In the genomic region with DNA sequence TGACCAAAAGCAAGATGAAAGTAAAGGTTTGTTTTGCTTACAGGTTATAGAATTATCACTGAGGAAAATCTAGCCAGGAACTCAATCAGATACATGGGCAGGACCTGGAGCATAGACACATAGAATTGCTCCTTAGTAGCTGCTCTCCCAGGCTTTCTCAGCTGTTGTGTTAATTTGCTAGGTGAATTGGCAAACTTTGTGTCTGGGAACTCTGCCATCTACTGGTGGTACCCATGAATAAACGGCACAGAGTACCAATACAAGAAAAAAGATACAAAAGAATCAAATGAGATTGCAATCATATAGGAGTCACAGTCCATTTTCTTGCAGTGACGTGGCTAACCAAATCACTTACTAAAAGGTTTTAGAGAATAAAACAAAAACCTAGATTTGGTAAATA, we compare ENCODE assay signal across 11 mouse cellular contexts.
DNase-seq lines count a peak whose midpoint lies in the region; ATAC-seq lines count a peak whose summit lies in the region.
"Had no signal": no experiment of that assay in that cellular context is flagged by ENCODE, and none has a peak within 500 bp of the region (broad histone marks: within the 10 kb centered on the region; RNA-seq: fewer than 3 reads in every experiment).

No protein-coding gene starts in this region.

- no peaks in the 10 kb centered on the region for H3K27me3 ChIP-seq in hindbrain, embryonic 11.5 days (ENCODE audit: control insufficient read depth, insufficient read depth, low read length)
- H3K27me3 ChIP-seq in hindbrain, embryonic 16.5 days (replicated peaks; ENCODE audit: control insufficient read depth, insufficient read depth, low read length): no peaks in the 10 kb centered on the region
- no peaks in the 10 kb centered on the region for H3K27me3 ChIP-seq in forebrain, embryonic 11.5 days (ENCODE audit: control insufficient read depth, insufficient read depth, low read length)
- no peaks in the 10 kb centered on the region for H3K27me3 ChIP-seq in forebrain, embryonic 12.5 days
- H3K27me3 ChIP-seq: midbrain, embryonic 12.5 days had no signal

- no peak overlapping the region for H3K27ac ChIP-seq in hindbrain, embryonic 11.5 days (ENCODE audit: low read depth, low read length)
- H3K27ac ChIP-seq in hindbrain, embryonic 16.5 days (ENCODE audit: low read depth, low read length): no peak overlapping the region
- no peak overlapping the region for H3K27ac ChIP-seq in forebrain, embryonic 11.5 days (ENCODE audit: low read depth, low read length)
- H3K27ac ChIP-seq in forebrain, embryonic 12.5 days: no peak overlapping the region
- H3K27ac ChIP-seq: midbrain, embryonic 12.5 days had no signal

- no peak overlapping the region for H3K4me3 ChIP-seq in hindbrain, embryonic 11.5 days (ENCODE audit: low read depth, low read length)
- H3K4me3 ChIP-seq in hindbrain, embryonic 16.5 days (ENCODE audit: low read length): no peak overlapping the region
- H3K4me3 ChIP-seq in forebrain, embryonic 11.5 days (ENCODE audit: low read depth, low read length): no peak overlapping the region
- no peak overlapping the region for H3K4me3 ChIP-seq in forebrain, embryonic 12.5 days (replicated peaks)
- H3K4me3 ChIP-seq: midbrain, embryonic 12.5 days had no signal

- H3K4me1 ChIP-seq in hindbrain, embryonic 11.5 days (replicated peaks; ENCODE audit: control insufficient read depth, insufficient read depth, low read length): no peaks in the 10 kb centered on the region
- H3K4me1 ChIP-seq in hindbrain, embryonic 16.5 days (ENCODE audit: control insufficient read depth, insufficient read depth, low read depth, low read length): no peaks in the 10 kb centered on the region
- no peaks in the 10 kb centered on the region for H3K4me1 ChIP-seq in forebrain, embryonic 11.5 days (replicated peaks; ENCODE audit: control insufficient read depth, insufficient read depth, low read length)
- H3K4me1 ChIP-seq in forebrain, embryonic 12.5 days: no peaks in the 10 kb centered on the region
- H3K4me1 ChIP-seq: midbrain, embryonic 12.5 days had no signal

- 64% methylated on average over 2 of the region's 2 CpGs for WGBS in hindbrain, embryonic 11.5 days
- WGBS in hindbrain, embryonic 16.5 days: 64% methylated on average over 2 of the region's 2 CpGs
- 59% methylated on average over 2 of the region's 2 CpGs for WGBS in forebrain, embryonic 11.5 days
- 62% methylated on average over 2 of the region's 2 CpGs for WGBS in forebrain, embryonic 12.5 days

- H3K36me3 ChIP-seq in hindbrain, embryonic 11.5 days (ENCODE audit: control insufficient read depth, insufficient read depth, low read length): no peaks in the 10 kb centered on the region
- no peaks in the 10 kb centered on the region for H3K36me3 ChIP-seq in hindbrain, embryonic 16.5 days (ENCODE audit: control insufficient read depth, insufficient read depth, low read length)
- no peaks in the 10 kb centered on the region for H3K36me3 ChIP-seq in forebrain, embryonic 11.5 days (ENCODE audit: control insufficient read depth, insufficient read depth, low read length)
- no peaks in the 10 kb centered on the region for H3K36me3 ChIP-seq in forebrain, embryonic 12.5 days (replicated peaks)
- H3K36me3 ChIP-seq: midbrain, embryonic 12.5 days had no signal

- peak; percentile 38 for DNase-seq in hindbrain, embryonic 11.5 days (ENCODE audit: low spot score)
- DNase-seq in 3T3-L1 (ENCODE audit: low read depth, low spot score) (peak; percentile 61), ES-CJ7 (ENCODE audit: low read depth, low spot score) (peak; percentile 52)
- peak; percentile 6 for DNase-seq in embryo, embryonic 9.5 days (ENCODE audit: extremely low spot score)
- DNase-seq in urinary bladder, postnatal 36 days (ENCODE audit: low spot score in 2 of 2): no peak
- no peak for DNase-seq in forebrain, embryonic 11.5 days (ENCODE audit: low spot score)
- DNase-seq: right cerebral cortex, adult 18-20 months; thymus, adult 2 months had no signal

- H3K4me2 ChIP-seq in hindbrain, embryonic 11.5 days (replicated peaks; ENCODE audit: low read depth, low read length): no peak overlapping the region
- H3K4me2 ChIP-seq in hindbrain, embryonic 16.5 days (ENCODE audit: low read length): no peak overlapping the region
- H3K4me2 ChIP-seq in forebrain, embryonic 11.5 days (ENCODE audit: low read depth, low read length, severe bottlenecking): no peak overlapping the region
- H3K4me2 ChIP-seq in forebrain, embryonic 12.5 days: no peak overlapping the region
- H3K4me2 ChIP-seq: midbrain, embryonic 12.5 days had no signal

- H3K9ac ChIP-seq in hindbrain, embryonic 11.5 days (ENCODE audit: low read depth, low read length): no peak overlapping the region
- no peak overlapping the region for H3K9ac ChIP-seq in hindbrain, embryonic 16.5 days (ENCODE audit: low read depth, low read length)
- no peak overlapping the region for H3K9ac ChIP-seq in forebrain, embryonic 11.5 days (ENCODE audit: low read length)
- H3K9ac ChIP-seq in forebrain, embryonic 12.5 days: no peak overlapping the region
- H3K9ac ChIP-seq: midbrain, embryonic 12.5 days had no signal

- H3K9me3 ChIP-seq in hindbrain, embryonic 11.5 days (ENCODE audit: control insufficient read depth, low read length): no peaks in the 10 kb centered on the region
- H3K9me3 ChIP-seq in hindbrain, embryonic 16.5 days (ENCODE audit: control insufficient read depth, low read length): no peaks in the 10 kb centered on the region
- H3K9me3 ChIP-seq in forebrain, embryonic 11.5 days (ENCODE audit: control insufficient read depth, low read length): no peaks in the 10 kb centered on the region
- no peaks in the 10 kb centered on the region for H3K9me3 ChIP-seq in forebrain, embryonic 12.5 days
- H3K9me3 ChIP-seq: midbrain, embryonic 12.5 days had no signal

- no peak for ATAC-seq in hindbrain, embryonic 11.5 days (ENCODE audit: low FRiP score)
- no peak for ATAC-seq in hindbrain, embryonic 16.5 days
- no peak for ATAC-seq in forebrain, embryonic 11.5 days (replicated peaks; ENCODE audit: low FRiP score)
- no peak for ATAC-seq in forebrain, embryonic 12.5 days (ENCODE audit: low FRiP score)

Comparison
In these comparisons a context has a peak if more than half of its experiments do, and no peak if none do; other contexts are left out.
1. DNase-seq: peak in hindbrain, embryonic 11.5 days (single experiment), 3T3-L1 (single experiment), ES-CJ7 (single experiment) and embryo, embryonic 9.5 days (single experiment); none in urinary bladder, postnatal 36 days (0 of 2) and forebrain, embryonic 11.5 days (single experiment).